Mouse (Mus musculus) Patski (cell line): ENCODE results near the gene Cct7. TPM values are rescaled to one million over a fixed set of nuclear protein-coding genes. Genes with fewer than 3 reads are reported as not detected.
"Not testable (repeated sequence)": the region's sequence is repeated elsewhere in the genome, so short reads cannot be mapped to it uniquely, and the experiment has no call there.

Source experiments
- ATAC-seq: fragments of 100-300 bp; one replicate; pipeline ENCODE4 v1.8.0; 2021
- CTCF ChIA-PET: fragments of 350-600 bp; sonication (Branson Sonifier 250); formaldehyde crosslinking; loops from one replicate; lab custom pipeline; 2022; ENCODE audit warnings: inconsistent platforms; lab: Charles Lee
- POLR2A ChIA-PET: fragments of 350-600 bp; sonication (Branson Sonifier 250); formaldehyde crosslinking; loops from one replicate; lab custom pipeline; 2022; ENCODE audit warnings: antibody characterized with exemption, inconsistent platforms; lab: Charles Lee
- DNase-seq: peaks from one replicate; pipeline ENCODE4 v3.0.0-alpha.2; 2011; ENCODE audit warnings: low read depth, low spot score
- H3K27me3 ChIP-seq: fragments of 371-371 bp; one replicate; pipeline ENCODE4 v1.5.1; 2021
- CTCF ChIP-seq: fragments of 100-300 bp; IDR thresholded peaks from one replicate; pipeline ENCODE4 v1.5.1; 2021
- in situ Hi-C: fragments of 300-500 bp; cut with MboI; formaldehyde crosslinking; loops from 3 replicates; pipeline ENCODE4 v1.11.1; 2018; ENCODE audit warnings: low pct_unique_long_range_greater_than_20kb, mixed read lengths
- polyA plus RNA-seq: library from polyadenylated mRNA; unstranded; gene quantifications from one replicate; pipeline ENCODE4 v1.2.3, GENCODE M21; 2021

Cct7 gene
- polyA plus RNA-seq, 1 experiment from 2014 or later: 397 TPM

GRCm38 (mm10) chr6:85431842-85432431, 19.4 kb upstream of the Cct7 start, which contains the start of gene Smyd5:
Smyd5 (plus strand) TSS chr6:85431989.
- peak; percentile 62 for ATAC-seq
- POLR2A ChIA-PET: no interaction called here
- no peak for TF ChIP-seq CTCF
- H3K27me3 ChIP-seq: no peaks in the 10 kb centered on the region
- in situ Hi-C loops: no loop called here
- CTCF ChIA-PET: no interaction called here
- no peak for DNase-seq

GRCm38 (mm10) chr6:85433865-85434264, 17.4 kb upstream of the Cct7 start:
- POLR2A ChIA-PET: no interaction called here
- in situ Hi-C loops: no loop called here
- no peaks in the 10 kb centered on the region for H3K27me3 ChIP-seq
- ATAC-seq: no peak
- CTCF ChIA-PET: interaction anchor here (1.6 kb wide), 1 partner anchor 11 kb away, joined by 5 read pairs; no protein-coding TSS in a partner anchor
- TF ChIP-seq CTCF: no peak
- no peak for DNase-seq

GRCm38 (mm10) chr6:85436204-85436603, 15.1 kb upstream of the Cct7 start:
- TF ChIP-seq CTCF: no peak
- in situ Hi-C loops: no loop called here
- CTCF ChIA-PET: no interaction called here
- no peak for DNase-seq
- POLR2A ChIA-PET: no interaction called here
- no peak for ATAC-seq
- no peaks in the 10 kb centered on the region for H3K27me3 ChIP-seq

- in situ Hi-C loops: no loop called here
- no peaks in the 10 kb centered on the region for H3K27me3 ChIP-seq
- ChIA-PET POLR2A (no interaction called here), CTCF (no interaction called here)
- ATAC-seq: peak; percentile 36
- no peak for DNase-seq
- no peak for TF ChIP-seq CTCF
These were observed 14.7 kb upstream of the Cct7 start for GRCm38 (mm10) chr6:85436631-85437030.

- in situ Hi-C loops: no loop called here
- TF ChIP-seq CTCF: no peak
- DNase-seq (no peak), ATAC-seq (no peak)
- H3K27me3 ChIP-seq: no peaks in the 10 kb centered on the region
- ChIA-PET POLR2A (no interaction called here), CTCF (no interaction called here)
These were observed 10.2 kb upstream of the Cct7 start for GRCm38 (mm10) chr6:85441142-85441541.

GRCm38 (mm10) chr6:85443488-85444233, 7.7 kb upstream of the Cct7 start:
- H3K27me3 ChIP-seq: no peaks in the 10 kb centered on the region
- ChIA-PET CTCF (no interaction called here), POLR2A (no interaction called here)
- no peak for ATAC-seq
- in situ Hi-C loops: no loop called here
- TF ChIP-seq CTCF: no peak
- DNase-seq: no peak

GRCm38 (mm10) chr6:85444266-85444965, 6.9 kb upstream of the Cct7 start:
- H3K27me3 ChIP-seq: no peaks in the 10 kb centered on the region
- ATAC-seq (no peak), DNase-seq (no peak)
- in situ Hi-C loops: no loop called here
- no peak for TF ChIP-seq CTCF
- ChIA-PET POLR2A (no interaction called here), CTCF (interaction anchor here (1.6 kb wide), 1 partner anchor 10 kb away, joined by 5 read pairs; no protein-coding TSS in a partner anchor)

GRCm38 (mm10) chr6:85445286-85445685, 6.0 kb upstream of the Cct7 start:
- CTCF ChIA-PET: interaction anchor here (1.6 kb wide), 1 partner anchor 11 kb away, joined by 5 read pairs; no protein-coding TSS in a partner anchor
- ATAC-seq (no peak), DNase-seq (no peak)
- H3K27me3 ChIP-seq: no peaks in the 10 kb centered on the region
- POLR2A ChIA-PET: no interaction called here
- no peak for TF ChIP-seq CTCF
- in situ Hi-C loops: no loop called here

GRCm38 (mm10) chr6:85447351-85447750, 4.0 kb upstream of the Cct7 start:
- TF ChIP-seq CTCF: no peak
- no peaks in the 10 kb centered on the region for H3K27me3 ChIP-seq
- CTCF ChIA-PET: no interaction called here
- ATAC-seq (no peak), DNase-seq (no peak)
- POLR2A ChIA-PET: no interaction called here
- in situ Hi-C loops: no loop called here

- H3K27me3 ChIP-seq, in situ Hi-C loops, ATAC-seq, DNase-seq: not testable (repeated sequence)
- ChIA-PET POLR2A (interaction anchor here (1.7 to 3.0 kb wide), 2 partner anchors 8 to 18 kb away, joined by 4 to 13 read pairs; no protein-coding TSS in a partner anchor), CTCF (interaction anchor here (1.2 to 2.4 kb wide), 3 partner anchors 11 to 60 kb away, joined by 3 to 10 read pairs (median 3); no protein-coding TSS in a partner anchor)
These were observed 1.2 kb upstream of the Cct7 start for GRCm38 (mm10) chr6:85450140-85450539.
